Mouse (Mus musculus) heart, adult 18-20 months (tissue): ENCODE results near the gene Ehmt1. TPM values are rescaled to one million over a fixed set of nuclear protein-coding genes. Genes with fewer than 3 reads are reported as not detected.

Source experiments
- DNase-seq, 2 experiments: peaks; one replicate each; pipeline ENCODE4 v3.0.0; 2021 to 2022; ENCODE audit warnings: mixed read lengths in 1 of 2
- long read RNA-seq, 2 experiments: library from polyadenylated mRNA; stranded (forward); transcript quantifications; one replicate each; pipeline ENCODE4 v2.0.0; 2021
- total RNA-seq, 2 experiments: library from RNA; stranded (reverse); gene quantifications; 2 replicates each; pipeline ENCODE4 v1.2.3; 2021

Gene Ehmt1
- total RNA-seq, result 10 to 100 TPM; 21.7 to 26.9 TPM
- long read RNA-seq, experiment 1, full-length matches to known transcripts, result 4 of 9 reads
- long read RNA-seq, experiment 1, partial matches to known transcripts, result 3 of 9 reads
- long read RNA-seq, experiment 1, other reads (novel, unspliced or antisense), result 2 of 9 reads
- long read RNA-seq, experiment 2, full-length matches to known transcripts, result 2 of 6 reads
- long read RNA-seq, experiment 2, partial matches to known transcripts, result 2 of 6 reads
- long read RNA-seq, experiment 2, other reads (novel, unspliced or antisense), result 2 of 6 reads

- DNase-seq, result peak; percentile 93 to 96
These were observed at the start of gene Ehmt1 for GRCm38 (mm10) chr2:24918930-24919838. TSS of gene Ehmt1 (minus strand) at chr2:24919614.

DNA sequence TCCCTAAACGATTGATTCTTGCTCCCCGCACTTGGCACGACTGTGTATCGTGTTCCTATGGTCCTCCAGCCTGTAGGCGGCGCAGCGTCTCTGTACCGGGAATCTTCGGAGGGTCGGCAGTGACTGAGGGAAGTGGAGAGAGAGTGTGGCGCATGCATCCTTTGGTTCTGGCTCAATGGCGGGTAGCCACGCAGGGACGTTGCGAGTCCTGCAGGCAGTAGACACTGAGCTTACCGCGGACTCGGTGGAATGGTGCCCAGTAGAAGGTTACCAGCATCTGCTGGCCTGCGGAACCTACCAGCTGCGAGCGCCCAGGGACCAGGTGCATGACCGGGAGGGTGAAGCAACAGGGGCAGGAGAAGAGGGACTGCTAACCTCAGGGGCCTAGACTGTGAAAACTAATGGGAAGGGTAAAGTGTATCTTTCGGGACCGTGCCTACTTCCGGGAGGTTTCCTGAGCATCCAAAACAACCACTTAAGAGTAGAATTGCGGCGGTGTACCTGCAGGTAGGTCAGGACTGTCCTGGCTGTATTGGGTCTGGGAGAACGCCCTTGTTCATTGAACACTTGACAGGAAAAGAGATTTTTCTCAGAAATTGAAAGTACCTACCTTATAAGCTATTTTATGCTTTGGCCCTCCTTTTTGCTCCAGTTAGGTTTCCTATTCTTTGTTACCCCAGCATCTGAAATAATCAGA is 43.0 kb upstream of the Ehmt1 start, which contains the start of gene Dph7:
Gene Dph7 (plus strand): TSS at position 97 of the 697 bp plus-strand sequence.
- DNase-seq, result peak; percentile 87 to 92

DNA sequence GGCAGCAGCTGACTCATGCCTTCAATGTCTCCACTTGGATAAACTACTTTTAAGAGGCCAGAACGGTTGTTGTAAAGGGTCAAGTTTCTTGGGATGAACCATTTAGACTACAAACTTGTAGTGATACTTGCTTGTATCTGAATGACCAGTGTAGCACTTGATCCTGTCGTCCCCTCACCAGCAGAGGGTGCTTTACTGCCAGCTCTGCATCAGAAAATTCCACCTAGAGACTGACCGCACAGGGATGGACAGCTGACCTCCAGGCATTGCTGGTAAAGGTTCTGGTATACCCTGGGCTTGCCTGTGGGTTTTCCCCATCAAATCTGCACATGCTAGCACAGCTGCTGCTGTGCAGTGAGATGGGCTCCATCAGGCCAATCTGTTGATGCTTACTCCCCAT is 41.5 kb upstream of the Ehmt1 start:
- DNase-seq, result peak in 1 of 2 experiments; percentile 9

DNA sequence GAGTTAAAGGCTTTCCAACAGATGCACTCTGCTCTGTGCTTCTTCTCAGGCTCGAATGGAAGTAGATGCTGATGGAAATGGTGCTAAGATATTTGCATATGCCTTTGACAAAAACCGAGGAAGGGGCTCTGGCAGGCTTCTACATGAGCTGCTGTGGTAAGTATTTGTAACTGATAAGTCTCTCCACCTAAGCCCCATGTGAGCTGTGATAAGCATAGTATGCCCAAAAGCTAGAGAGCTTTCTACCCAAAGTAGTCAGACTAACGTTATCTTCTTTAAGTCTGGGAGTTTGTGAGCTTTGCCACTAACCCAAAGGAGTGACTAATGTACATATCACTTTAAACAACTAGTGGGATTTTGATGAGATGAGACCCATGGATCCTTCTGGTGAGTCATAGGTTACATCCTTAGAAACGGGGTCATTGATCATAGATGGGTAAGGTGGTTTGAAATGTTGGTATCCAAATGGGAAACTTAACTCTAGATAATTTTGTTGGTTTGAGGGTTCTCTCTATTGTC is 33.2 kb upstream of the Ehmt1 start:
- DNase-seq, result no peak

GRCm38 (mm10) chr2:24950189-24950535 is 30.7 kb upstream of the Ehmt1 start:
- no peak for DNase-seq

- DNase-seq, result peak; percentile 97 to 98
These were observed 30.2 kb upstream of the Ehmt1 start, which contains the start of gene Zmynd19 for GRCm38 (mm10) chr2:24949421-24950188. TSS of gene Zmynd19 (plus strand) at chr2:24949792.

- DNase-seq, result peak; percentile 20 to 30
These were observed 24.9 kb upstream of the Ehmt1 start for GRCm38 (mm10) chr2:24944304-24944703.

DNA sequence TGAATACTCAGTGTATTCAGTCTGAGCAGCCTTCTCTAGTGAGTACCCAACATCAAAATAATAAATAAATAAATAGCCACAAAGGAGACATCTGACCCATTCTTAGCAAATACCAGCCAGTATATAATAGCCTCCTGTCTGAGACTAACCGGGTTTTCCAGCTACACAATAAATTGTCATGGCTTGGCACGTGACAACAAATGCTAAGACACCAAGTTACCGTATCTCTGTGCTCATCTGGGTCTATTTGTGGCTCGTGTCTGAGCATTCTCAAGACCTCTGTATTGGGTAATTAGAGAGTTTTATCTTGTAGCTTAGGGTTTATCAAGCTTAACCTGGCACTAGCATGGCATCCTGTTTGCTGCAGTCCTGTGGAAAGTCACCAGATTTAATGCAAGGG is 22.7 kb upstream of the Ehmt1 start:
- DNase-seq, result no peak

- DNase-seq, result peak; percentile 93 to 95
These were observed 15.8 kb upstream of the Ehmt1 start, which contains the start of gene Arrdc1 for GRCm38 (mm10) chr2:24935057-24935796. TSS of gene Arrdc1 (minus strand) at chr2:24935252.

DNA sequence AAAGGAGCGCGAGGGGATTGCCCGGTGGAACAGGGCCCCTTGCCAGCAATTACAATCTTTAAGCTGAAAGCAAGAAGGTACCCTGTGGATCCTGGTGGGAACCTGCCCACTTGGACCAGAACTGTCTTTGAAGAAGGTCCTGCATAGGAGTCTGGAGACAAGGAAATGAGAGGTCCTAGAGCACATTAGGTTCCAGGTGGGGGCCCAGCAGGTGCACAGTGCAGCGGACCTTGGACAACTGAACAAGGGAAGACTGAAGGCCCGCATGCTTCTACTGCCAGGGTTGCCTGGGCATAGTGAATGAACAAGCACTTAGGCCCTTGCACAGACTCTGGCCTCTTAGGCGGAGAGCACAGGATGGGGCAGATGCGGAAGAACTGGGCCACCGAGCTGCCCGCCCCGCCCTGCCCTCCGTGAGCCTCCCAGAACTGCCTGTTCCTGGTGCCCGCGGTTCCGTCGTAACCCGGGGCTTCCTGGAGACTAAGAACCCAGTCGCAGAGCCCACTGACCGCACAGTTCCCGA is 15.1 kb upstream of the Ehmt1 start:
- DNase-seq, result peak in 1 of 2 experiments; percentile 9

GRCm38 (mm10) chr2:24929593-24929992 is 10.2 kb upstream of the Ehmt1 start:
- no peak for DNase-seq

DNA sequence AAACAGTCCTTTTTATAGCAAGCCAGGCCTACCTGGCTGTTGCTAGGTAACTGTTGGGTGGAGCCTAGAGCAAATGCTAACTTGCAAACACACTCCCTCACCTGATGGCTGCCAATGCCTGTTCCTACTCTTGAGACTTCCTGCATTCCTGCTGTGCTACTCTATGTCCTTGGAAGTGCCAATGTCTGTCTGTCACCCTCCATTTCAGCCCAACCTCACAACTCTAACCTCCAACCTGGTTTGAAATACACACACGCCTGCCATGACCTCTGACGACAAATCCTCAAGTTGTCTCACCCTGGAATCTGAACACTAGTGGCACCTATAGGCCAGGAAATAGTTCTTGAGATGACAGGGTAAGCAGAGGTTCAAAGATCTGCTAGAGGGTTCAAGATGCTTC is 9.7 kb upstream of the Ehmt1 start:
- DNase-seq, result no peak

- no peak for DNase-seq
These were observed 8.5 kb upstream of the Ehmt1 start for GRCm38 (mm10) chr2:24927810-24928479.

DNA sequence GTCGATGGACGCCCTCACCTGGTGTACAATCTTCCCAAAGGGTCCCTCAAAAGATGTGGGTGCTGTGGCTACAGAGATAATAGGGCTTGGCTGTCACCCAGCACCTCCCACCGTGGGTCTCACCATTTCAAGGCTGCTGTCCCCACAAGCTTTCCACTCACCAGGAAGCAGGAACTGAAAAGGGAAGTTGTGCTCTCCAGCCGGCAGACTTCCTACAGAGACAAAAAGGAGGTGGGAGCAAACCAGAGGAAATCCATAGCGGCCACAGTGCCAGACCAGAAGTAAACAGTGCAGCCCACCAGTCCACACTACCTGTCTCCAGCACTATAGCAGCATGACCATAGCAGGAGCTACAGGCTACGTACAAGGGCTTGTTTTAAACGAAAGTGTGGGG is 7.5 kb upstream of the Ehmt1 start:
- peak in 1 of 2 experiments; percentile 27 for DNase-seq

- no peak for DNase-seq
These were observed 7.0 kb upstream of the Ehmt1 start for GRCm38 (mm10) chr2:24926345-24926964.

DNA sequence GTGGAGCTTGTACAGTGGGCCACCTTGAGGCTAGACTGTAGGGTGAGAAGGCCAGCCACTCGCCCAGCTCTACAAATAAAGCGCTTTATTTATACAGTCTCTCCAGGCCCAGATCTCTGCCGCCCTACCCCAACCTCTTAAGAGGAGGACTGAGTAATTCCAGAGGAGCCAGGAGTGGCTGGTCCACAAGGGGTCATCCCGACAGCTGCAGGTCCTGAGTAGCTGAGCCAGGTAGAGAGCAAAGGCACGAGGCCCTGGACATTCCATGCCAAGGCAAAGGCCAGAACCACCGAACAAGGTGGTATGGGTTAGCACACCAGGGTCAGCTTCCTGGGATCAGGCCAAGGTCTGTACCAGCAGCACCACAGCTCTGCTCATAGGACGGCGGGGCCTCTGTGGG is 5.9 kb upstream of the Ehmt1 start:
- DNase-seq, result no peak

DNA sequence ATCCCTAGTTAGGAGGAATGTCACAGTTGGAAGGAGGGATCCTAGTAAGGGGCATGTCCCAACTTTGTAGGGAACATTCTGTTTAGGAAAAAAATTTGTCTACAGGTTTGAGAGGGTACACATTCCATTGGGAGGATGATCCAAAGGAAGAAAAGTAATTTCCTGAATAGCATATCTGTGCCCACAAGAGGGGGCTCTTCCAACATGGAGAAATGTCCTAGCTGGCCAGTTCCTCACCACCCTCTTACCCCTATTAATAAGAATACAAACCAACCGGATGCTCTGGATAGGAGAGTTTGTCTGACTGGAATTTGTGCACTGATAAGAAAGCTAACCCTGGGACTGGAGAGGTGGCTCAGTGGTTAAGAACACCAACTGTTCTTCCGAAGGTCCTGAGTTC is 4.1 kb upstream of the Ehmt1 start:
- DNase-seq, result no peak

DNA sequence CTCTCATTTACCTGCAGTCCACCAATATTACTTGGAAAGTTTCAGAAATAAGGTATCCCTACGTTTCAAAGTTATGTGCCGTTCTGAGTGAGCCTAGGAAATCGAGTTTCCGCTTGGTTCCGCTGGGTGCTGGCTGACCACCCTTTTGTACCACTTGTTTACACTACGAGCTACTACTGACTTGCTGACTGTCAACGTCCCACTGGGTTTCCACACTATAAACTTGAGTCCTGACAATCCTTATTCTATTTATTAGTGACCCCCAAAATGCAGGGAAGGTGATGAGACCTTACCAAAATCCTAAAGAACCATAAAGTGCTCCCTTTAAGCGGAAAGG is 393 bp upstream of the Ehmt1 start:
- no peak for DNase-seq

- no peak for DNase-seq
These were observed 4.7 kb downstream of the Ehmt1 start for GRCm38 (mm10) chr2:24914762-24915161.

GRCm38 (mm10) chr2:24912589-24912988 is 6.8 kb downstream of the Ehmt1 start:
- DNase-seq, result no peak
